Mouse (Mus musculus): ENCODE data around the gene Taf4.

Taf4 gene

DNA sequence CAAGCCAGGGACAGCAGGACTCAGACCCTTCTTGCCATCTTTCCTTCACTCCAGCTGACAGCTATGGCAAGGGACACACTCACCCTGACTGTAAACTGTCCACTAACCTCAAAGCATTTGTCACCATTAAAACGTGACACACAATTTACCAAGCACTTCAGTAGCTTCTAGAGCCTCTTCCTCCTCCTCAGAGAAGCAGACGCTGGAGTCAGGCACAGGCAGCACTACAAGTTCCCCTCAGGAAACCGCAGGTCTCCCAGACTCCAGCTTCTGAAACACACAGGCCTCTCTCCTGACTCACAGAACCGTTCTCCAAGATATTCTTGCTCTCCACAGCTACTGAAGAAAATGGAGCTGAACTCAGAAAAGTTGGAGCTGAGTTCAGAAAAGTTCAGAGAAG is 39.4 kb downstream of the Taf4 start:
- no peak for DNase-seq (ENCODE audit: low read depth, low spot score)

- DNase-seq (ENCODE audit: low read depth, low spot score), result no peak
Measured at GRCm38 (mm10) chr2:179934165-179934564, 42.3 kb downstream of the Taf4 start.

DNA sequence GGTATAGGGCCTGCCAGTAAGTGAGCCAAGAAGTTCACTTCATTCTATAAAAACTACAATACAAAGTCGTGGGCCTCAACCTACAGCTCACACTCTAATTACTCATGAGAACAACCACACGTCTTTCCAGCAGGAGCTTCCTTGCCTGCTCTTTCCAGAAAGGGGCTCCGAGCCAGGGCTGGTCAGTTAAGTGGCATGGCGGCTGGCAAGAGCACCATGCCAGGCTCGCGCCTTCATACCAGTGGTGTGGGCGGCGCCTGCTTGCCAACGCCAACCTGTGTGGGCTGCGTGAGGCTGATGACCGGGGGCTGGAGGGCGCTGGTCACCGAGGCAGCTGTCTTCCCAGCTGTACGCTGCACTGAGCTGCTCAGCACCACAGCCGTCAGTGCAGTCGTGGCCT is 44.7 kb downstream of the Taf4 start:
- no peak for DNase-seq (ENCODE audit: low read depth, low spot score)

DNA sequence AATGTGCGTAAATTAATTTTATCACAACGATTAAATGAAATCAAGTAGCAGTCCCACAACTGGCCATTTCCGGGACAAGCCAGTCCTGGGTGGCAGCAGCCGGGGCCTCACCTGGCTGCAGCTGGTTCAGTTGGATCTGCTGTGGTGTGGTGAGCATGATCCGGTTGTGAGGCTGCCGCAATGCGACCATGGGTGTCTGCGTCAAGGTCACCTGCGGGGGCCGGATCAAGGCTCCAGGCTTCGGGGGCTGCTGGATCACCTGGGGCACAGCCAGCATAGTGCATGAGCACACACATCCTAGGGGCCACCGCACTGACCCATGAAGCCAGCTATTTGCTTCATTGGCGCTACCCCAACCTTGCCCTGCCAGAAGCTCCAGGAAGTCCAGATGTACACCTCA is 47.3 kb downstream of the Taf4 start:
- no peak for DNase-seq (ENCODE audit: low read depth, low spot score)

- DNase-seq (ENCODE audit: low read depth, low spot score), result no peak
Measured at GRCm38 (mm10) chr2:179924038-179924437, 52.4 kb downstream of the Taf4 start.

DNA sequence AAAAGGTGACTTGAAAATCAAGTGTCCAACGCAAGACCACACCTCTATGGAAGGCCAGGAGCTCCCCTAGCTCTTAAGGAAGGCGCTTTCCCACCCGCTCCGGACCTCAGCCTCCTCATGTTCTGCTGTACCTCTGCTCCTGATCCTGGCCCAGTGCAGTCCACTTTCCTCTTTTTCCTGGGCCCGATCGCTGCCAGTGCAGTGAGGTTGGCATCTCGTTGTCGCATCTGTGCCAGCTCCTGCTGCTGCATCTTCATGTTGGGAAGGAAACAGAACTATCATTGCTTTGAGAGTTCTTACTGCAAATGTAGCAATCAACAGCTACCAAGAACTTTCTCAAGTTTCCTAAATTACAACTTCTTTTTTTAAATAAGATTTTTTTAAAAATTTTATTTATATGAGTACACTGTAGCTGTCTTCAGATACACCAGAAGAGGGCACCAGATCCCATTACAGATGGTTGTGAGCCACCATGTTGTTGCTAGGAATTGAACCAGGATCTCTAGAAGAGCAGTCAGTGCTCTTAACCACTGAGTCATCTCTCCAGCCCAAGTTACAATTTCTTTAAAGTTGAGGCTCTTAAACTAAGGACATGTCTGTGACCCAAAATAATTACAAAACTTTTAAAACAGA is 55.3 kb downstream of the Taf4 start:
- DNase-seq (ENCODE audit: low read depth, low spot score), result no peak

- no peak for DNase-seq (ENCODE audit: low read depth, low spot score)
Measured at GRCm38 (mm10) chr2:179920042-179920441, 56.4 kb downstream of the Taf4 start.

- DNase-seq (ENCODE audit: low read depth, low spot score), result peak; percentile 63
Measured at GRCm38 (mm10) chr2:179916877-179917673, 59.4 kb downstream of the Taf4 start.

DNA sequence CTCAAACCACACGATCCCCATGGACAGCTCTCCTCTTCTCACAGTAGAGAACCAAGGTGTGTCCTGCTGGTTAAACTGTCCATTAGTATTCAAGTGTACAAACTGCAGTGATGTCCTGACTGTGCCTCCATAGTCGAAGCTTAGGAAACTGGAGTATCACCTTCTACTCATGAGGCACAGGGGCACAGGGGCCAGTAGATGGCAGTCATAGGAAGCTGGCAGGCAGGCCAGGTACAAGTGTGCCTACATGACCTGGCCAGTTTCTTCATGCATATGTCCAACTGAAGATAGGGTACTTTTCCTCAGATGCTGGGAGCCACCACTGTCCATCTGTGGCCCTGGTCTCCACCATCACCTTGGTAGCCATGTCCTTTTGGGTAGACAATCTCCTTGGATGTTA is 62.2 kb downstream of the Taf4 start:
- no peak for DNase-seq (ENCODE audit: low read depth, low spot score)

DNA sequence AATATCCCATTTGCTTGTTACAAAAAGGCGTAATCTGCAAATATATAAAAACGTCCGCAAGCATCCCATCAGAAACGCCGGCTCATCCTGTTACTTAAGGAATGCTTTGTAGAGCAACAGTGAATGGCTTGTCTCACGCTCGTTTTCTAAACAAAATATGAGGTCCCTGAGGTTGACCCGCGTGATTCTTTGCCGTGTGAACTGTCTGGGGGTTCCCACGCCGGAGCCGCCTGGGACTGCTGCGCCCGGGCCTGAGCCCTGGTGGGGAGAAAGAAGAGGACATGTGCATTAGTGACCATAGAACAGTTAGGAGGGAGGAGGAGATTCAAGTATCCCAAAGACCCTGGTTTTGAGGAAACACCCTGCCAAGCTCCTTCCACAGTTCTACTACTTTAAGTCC is 63.1 kb downstream of the Taf4 start:
- DNase-seq (ENCODE audit: low read depth, low spot score), result no peak

GRCm38 (mm10) chr2:179912911-179913310 is 63.5 kb downstream of the Taf4 start:
- no peak for DNase-seq (ENCODE audit: low read depth, low spot score)

GRCm38 (mm10) chr2:179896949-179897348 is 79.5 kb downstream of the Taf4 start:
- DNase-seq (ENCODE audit: low read depth, low spot score), result no peak

DNA sequence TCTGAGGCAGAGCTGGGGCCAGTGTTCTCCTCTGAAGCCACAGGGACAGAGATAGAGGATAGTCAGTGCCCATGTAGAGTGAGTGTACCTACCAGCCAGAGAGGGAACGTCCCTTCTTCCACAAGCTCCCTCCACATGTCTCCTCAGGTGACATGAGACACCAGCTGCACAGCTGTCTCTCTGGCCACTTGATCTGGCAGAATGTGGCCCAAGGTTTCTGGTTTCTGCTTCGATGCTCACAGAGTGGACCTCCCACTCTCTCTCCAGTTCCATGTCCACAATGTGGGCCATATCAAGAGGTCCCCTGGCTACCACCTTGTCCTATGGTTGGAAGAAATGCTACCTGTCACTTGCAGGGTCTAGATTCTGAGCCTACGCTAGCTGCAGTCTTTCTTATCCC is 85.4 kb downstream of the Taf4 start:
- DNase-seq (ENCODE audit: low read depth, low spot score), result no peak

DNA sequence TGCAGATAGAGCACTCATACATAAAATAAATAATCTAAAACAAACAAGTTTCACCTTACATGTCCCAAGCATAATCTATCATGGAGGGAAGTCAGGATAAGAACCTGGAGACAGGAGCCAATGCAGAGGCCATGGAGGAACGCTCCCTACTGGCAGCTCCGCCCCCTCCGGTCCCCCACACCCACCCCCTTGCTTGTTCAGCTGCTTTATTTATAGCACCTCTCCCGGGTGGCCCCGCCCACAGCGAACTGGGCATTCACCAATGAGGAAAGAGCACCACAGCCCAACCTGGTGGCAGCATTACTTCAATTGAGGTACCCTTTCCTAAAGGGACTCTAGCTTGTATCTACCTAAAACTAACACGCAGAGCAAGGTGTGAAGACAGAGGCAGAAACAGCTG is 91.9 kb downstream of the Taf4 start:
- DNase-seq (ENCODE audit: low read depth, low spot score), result no peak

GRCm38 (mm10) chr2:179877551-179878215 is 98.8 kb downstream of the Taf4 start:
- DNase-seq (ENCODE audit: low read depth, low spot score), result no peak

DNA sequence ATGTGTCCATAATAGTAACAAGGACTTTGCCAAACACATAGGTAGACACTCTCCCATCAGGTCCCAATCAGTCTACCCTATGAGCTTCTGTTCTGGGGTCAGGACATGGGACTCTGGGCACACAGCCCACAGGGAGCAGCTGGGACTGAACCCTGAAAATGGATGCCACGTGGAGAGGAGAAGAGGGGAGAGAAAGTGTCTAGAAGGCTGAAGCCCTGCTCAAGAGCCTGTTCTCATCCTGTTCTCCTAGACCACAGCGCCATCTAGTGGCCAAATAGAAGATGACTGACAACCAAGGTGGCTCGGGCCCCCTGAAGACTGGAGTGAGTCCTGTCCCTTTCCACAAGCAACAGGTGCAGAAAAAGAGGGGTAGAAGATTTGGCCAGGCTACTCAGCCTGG is 101.3 kb downstream of the Taf4 start:
- DNase-seq (ENCODE audit: low read depth, low spot score), result peak; percentile 87

DNA sequence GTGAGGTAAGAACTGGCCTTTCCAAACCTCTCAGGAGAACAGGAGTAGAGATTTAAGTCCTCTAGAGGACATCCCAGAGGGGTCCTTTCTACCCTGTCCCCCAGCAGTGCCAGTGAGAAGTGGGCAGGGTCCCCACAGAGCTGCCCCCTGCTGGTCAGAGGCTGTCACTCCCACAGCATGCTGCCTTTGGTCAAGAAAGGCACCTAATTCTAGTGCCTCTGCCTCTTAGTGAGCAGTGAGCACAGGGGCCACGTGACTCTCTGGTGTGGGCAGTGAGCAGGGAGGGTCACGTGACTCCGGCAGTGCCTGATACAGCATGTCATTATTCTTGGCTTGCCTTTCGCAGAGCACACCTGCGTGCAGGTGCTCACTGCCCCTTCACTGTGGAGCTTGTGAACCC is 103.1 kb downstream of the Taf4 start:
- no peak for DNase-seq (ENCODE audit: low read depth, low spot score)

GRCm38 (mm10) chr2:179872724-179873123 is 103.7 kb downstream of the Taf4 start:
- no peak for DNase-seq (ENCODE audit: low read depth, low spot score)

GRCm38 (mm10) chr2:179869871-179870270 is 106.6 kb downstream of the Taf4 start:
- no peak for DNase-seq (ENCODE audit: low read depth, low spot score)

- no peak for DNase-seq (ENCODE audit: low read depth, low spot score)
Measured at GRCm38 (mm10) chr2:179867669-179868068, 108.8 kb downstream of the Taf4 start.

GRCm38 (mm10) chr2:179865097-179865496 is 111.3 kb downstream of the Taf4 start:
- DNase-seq (ENCODE audit: low read depth, low spot score), result no peak

DNA sequence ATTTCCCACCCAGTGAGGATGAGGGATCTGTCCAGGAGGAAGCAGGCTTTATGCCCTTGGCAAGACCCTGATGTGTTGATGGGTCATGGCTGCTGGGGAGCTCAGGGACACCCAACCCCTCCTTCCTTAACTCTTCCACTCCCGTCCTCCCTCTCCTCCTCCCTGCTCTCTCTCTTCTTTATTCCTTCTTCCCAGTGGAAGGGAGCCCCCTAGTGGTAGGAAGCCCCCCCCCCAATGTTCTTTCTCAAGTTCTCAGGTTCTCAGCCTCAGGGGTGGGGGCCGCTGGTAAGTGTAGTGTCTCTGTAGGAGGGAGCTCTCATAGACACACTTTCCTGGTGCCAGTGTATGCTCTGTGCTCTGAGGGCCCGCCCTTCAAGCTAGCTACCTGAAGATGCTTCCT is 113.2 kb downstream of the Taf4 start:
- DNase-seq (ENCODE audit: low read depth, low spot score), result no peak

GRCm38 (mm10) chr2:179862676-179863075 is 113.8 kb downstream of the Taf4 start:
- DNase-seq (ENCODE audit: low read depth, low spot score), result no peak
